Mouse (Mus musculus) liver, embryonic 11.5 days (tissue): ENCODE measurements around the gene Wipi1. TPM values are rescaled to one million over a fixed set of nuclear protein-coding genes. Genes with fewer than 3 reads are reported as not detected.
A peak's percentile ranks its signal among the peaks of the same experiment; 100 is the strongest.
"Not testable (repeated sequence)": the region's sequence is repeated elsewhere in the genome, so short reads cannot be mapped to it uniquely, and the experiment has no call there.

ENCODE experiments used
- ATAC-seq: fragments of 200-750 bp; cut with Nextera tagmentation; replicated peaks from 2 replicates; pipeline ENCODE4 v1.8.0; 2017; ENCODE audit warnings: moderate number of reproducible peaks, mild to moderate bottlenecking, moderate TSS enrichment, moderate library complexity; ENCODE audit not compliant: low FRiP score
- DNase-seq: peaks from one replicate; pipeline ENCODE4 v3.0.0-alpha.2; 2017; ENCODE audit warnings: low spot score
- H3K27ac ChIP-seq: fragments of 300-500 bp; sonication (generic); 2 replicates; pipeline ENCODE4 v1.5.1; 2014; ENCODE audit warnings: mild to moderate bottlenecking, low read depth, low read length, control low read depth
- H3K27me3 ChIP-seq: fragments of 300-500 bp; sonication (generic); replicated peaks from 2 replicates; pipeline ENCODE4 v1.6.1; 2014; ENCODE audit warnings: low read length, mixed read lengths; ENCODE audit not compliant: control insufficient read depth, insufficient read depth
- H3K36me3 ChIP-seq: fragments of 300-500 bp; sonication (generic); 2 replicates; pipeline ENCODE4 v1.6.1; 2014; ENCODE audit warnings: mild to moderate bottlenecking, low read length, moderate library complexity, mixed read lengths; ENCODE audit not compliant: control insufficient read depth, insufficient read depth
- H3K4me1 ChIP-seq: fragments of 300-500 bp; sonication (generic); replicated peaks from 2 replicates; pipeline ENCODE4 v1.6.1; 2014; ENCODE audit warnings: low read length, mixed read lengths; ENCODE audit not compliant: control insufficient read depth, insufficient read depth
- H3K4me2 ChIP-seq: fragments of 300-500 bp; sonication (generic); 2 replicates; pipeline ENCODE4 v1.6.1; 2014; ENCODE audit warnings: mild to moderate bottlenecking, control low read depth, moderate library complexity
- H3K4me3 ChIP-seq: fragments of 300-500 bp; sonication (generic); 2 replicates; pipeline ENCODE4 v1.5.1; 2014; ENCODE audit warnings: low read depth, low read length, control low read depth
- H3K9ac ChIP-seq: fragments of 300-500 bp; sonication (generic); 2 replicates; pipeline ENCODE4 v1.6.1; 2014; ENCODE audit warnings: low read depth, low read length, control low read depth
- H3K9me3 ChIP-seq: fragments of 300-500 bp; sonication (generic); 2 replicates; pipeline ENCODE4 v1.6.1; 2016; ENCODE audit warnings: low read length, inconsistent platforms, mixed read lengths; ENCODE audit not compliant: control insufficient read depth
- WGBS: fragments of 180-500 bp; shearing (Covaris S2); extraction: QIAGEN DNeasy Blood & Tissue Kit; methylation state at CpG from one replicate; pipeline ENCODE4 v1.1.7; 2014; 5-methylcytosine and 5-hydroxymethylcytosine counted together
- polyA plus RNA-seq: library from polyadenylated mRNA; unstranded; fragments of >200 nt; fragmentation: Nextera tagmentation; extraction: Ambion mirVana; gene quantifications from 2 replicates; pipeline ENCODE4 v1.2.1, GENCODE M21; 2014

The Wipi1 gene
- polyA plus RNA-seq, 1 experiment from 2014 or later = 21.8 TPM

GRCm38 (mm10) chr11:109627648-109628047 lies 15.9 kb upstream of the Wipi1 start:
- Histone ChIP-seq H3K9me3 (no peaks in the 10 kb centered on the region), H3K4me2 (no peak overlapping the region), H3K36me3 (no peaks in the 10 kb centered on the region), H3K4me3 (no peak overlapping the region), H3K9ac (no peak overlapping the region), H3K27ac (no peak overlapping the region), H3K27me3 (no peaks in the 10 kb centered on the region), H3K4me1 (peaks cover 5% of the 10 kb centered on the region; the same call in 1 of the 2 replicates)
- DNase-seq (no peak), ATAC-seq (no peak)
- 81% methylated on average over 4 of the region's 4 CpGs for WGBS

DNA sequence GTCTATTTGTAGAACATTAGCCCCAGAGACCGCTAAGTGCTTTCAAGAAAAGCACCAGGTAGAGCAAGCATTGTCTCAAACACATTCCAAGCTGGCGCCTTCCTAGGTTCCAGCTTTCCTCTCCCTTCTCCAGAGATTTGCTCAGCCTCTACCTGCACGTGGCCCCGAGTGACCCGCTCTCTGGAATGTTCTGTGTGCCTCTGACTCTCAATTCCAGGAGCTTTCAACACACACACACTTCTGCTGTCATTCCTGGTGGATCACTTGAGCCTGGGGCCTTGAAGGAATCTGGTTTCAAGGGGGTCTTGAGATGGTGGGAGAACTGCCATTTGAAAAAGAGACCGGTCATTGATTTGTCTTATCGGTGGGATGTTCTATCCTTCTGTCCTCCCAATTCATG lies 11.5 kb upstream of the Wipi1 start:
- no peak overlapping the region; the same call in 1 of the 2 replicates for H3K4me2 ChIP-seq
- DNase-seq (no peak), ATAC-seq (no peak)
- no peaks in the 10 kb centered on the region for H3K36me3 ChIP-seq
- H3K9ac ChIP-seq = no peak overlapping the region
- 86% methylated on average over 7 of the region's 7 CpGs for WGBS
- H3K4me3 ChIP-seq = no peak overlapping the region
- H3K27me3 ChIP-seq = no peaks in the 10 kb centered on the region
- H3K4me1 ChIP-seq = peaks cover 14% of the 10 kb centered on the region
- H3K9me3 ChIP-seq = no peaks in the 10 kb centered on the region
- H3K27ac ChIP-seq = no peak overlapping the region

- 13% methylated on average over 15 of the region's 15 CpGs for WGBS
Observed at GRCm38 (mm10) chr11:109622518-109623037, 10.8 kb upstream of the Wipi1 start.

GRCm38 (mm10) chr11:109621183-109621582 lies 9.4 kb upstream of the Wipi1 start:
- no peaks in the 10 kb centered on the region for H3K9me3 ChIP-seq
- ATAC-seq (0 out of 2 replicates have a peak, but pooled peaks have one; percentile 9), DNase-seq (no peak)
- no peaks in the 10 kb centered on the region for H3K36me3 ChIP-seq
- peaks cover 28% of the 10 kb centered on the region for H3K4me1 ChIP-seq
- H3K27ac ChIP-seq = no peak overlapping the region
- H3K27me3 ChIP-seq = no peaks in the 10 kb centered on the region
- H3K9ac ChIP-seq = no peak overlapping the region
- H3K4me3 ChIP-seq = no peak overlapping the region
- WGBS = 10% methylated on average over 2 of the region's 2 CpGs
- H3K4me2 ChIP-seq = peak overlapping the region; percentile 24; the same call in 1 of the 2 replicates

More at GRCm38 (mm10) chr11:109622518-109623037, 10.8 kb upstream of the Wipi1 start:
- H3K36me3 ChIP-seq = no peaks in the 10 kb centered on the region
- ATAC-seq (peak; percentile 42; the same call in 1 of the 2 replicates), DNase-seq (no peak)
- peaks cover 14% of the 10 kb centered on the region for H3K4me1 ChIP-seq
- H3K9ac ChIP-seq = peak overlapping the region; percentile 42
- H3K4me2 ChIP-seq = peak overlapping the region; percentile 59
- H3K9me3 ChIP-seq = no peaks in the 10 kb centered on the region
- H3K4me3 ChIP-seq = no peak overlapping the region; the same call in 1 of the 2 replicates
- no peaks in the 10 kb centered on the region for H3K27me3 ChIP-seq
- no peak overlapping the region for H3K27ac ChIP-seq

DNA sequence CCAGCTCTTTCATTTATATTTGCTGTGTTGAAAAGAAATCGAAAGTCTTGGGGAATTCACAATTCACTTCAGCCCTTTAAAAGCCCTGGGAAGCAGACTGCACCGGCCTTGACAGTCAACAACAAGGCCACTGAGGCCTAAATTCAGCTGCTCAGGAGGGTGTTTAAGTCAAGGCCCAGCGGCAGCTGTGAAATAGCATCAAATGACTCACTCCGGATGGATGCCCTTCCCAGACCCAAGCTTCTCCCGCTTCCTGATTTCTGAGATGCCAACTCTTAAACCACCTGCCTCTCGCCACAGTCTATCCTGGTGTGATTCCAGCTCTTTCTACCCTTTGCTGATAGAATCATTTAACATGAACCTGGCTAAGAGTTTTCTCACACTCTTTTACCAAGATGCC lies 8.6 kb upstream of the Wipi1 start:
- Histone ChIP-seq H3K27ac (no peak overlapping the region), H3K9me3 (no peaks in the 10 kb centered on the region), H3K36me3 (no peaks in the 10 kb centered on the region), H3K4me3 (no peak overlapping the region), H3K4me1 (peaks cover 32% of the 10 kb centered on the region), H3K4me2 (no peak overlapping the region), H3K27me3 (no peaks in the 10 kb centered on the region), H3K9ac (no peak overlapping the region)
- DNase-seq (no peak), ATAC-seq (no peak)
- WGBS = 75% methylated on average over 6 of the region's 6 CpGs

DNA sequence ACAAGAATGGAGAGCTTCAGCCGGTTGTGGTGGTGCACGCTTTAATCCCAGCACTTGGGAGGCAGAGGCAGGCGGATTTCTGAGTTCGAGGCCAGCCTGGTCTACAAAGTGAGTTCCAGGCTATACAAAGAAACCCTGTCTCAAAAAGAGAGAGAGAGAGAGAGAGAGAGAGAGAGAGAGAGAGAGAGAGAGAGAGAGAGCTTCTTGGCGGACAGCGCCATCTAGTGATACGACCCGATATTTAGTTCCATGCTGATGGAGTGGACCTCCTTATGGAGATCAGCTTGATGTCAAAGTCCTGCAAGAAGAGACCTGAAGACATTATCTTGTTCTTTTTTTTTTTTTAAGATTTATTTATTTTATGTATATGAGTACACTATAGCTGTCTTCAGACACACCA lies 7.3 kb upstream of the Wipi1 start:
- peaks cover 36% of the 10 kb centered on the region for H3K4me1 ChIP-seq
- H3K36me3 ChIP-seq, H3K9me3 ChIP-seq, H3K27ac ChIP-seq, H3K27me3 ChIP-seq, H3K4me2 ChIP-seq, DNase-seq, H3K4me3 ChIP-seq, H3K9ac ChIP-seq: not testable (repeated sequence)
- peak; percentile 22; the same call in 1 of the 2 replicates for ATAC-seq
- 27% methylated on average over 8 of the region's 8 CpGs for WGBS

DNA sequence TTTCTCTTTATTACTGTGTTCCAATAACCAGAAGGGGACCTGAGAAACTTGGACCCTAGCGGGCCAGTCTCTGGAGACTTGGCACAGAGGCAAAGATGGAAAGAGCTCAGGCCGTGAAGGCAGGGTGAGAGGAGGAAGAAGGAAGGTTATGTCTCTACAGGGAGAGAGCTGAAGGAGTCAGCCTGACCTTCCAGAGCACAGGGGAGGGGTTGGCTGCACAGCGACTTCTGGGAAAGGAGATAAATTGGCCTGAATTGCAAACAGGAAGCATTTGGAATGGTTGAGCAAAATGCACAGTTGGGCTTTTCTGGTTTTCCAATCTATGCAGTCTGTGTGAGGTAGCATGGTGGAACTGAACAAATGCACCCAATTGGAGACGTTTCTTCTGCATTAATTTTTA lies 5.0 kb upstream of the Wipi1 start:
- peak overlapping the region; percentile 51 for H3K4me2 ChIP-seq
- no peak overlapping the region; the same call in 1 of the 2 replicates for H3K4me3 ChIP-seq
- 44% methylated on average over 4 of the region's 4 CpGs for whole genome bisulfite sequencing
- peaks cover 44% of the 10 kb centered on the region for H3K4me1 ChIP-seq
- DNase-seq (no peak), ATAC-seq (0 out of 2 replicates have a peak, but pooled peaks have one; percentile 10)
- peak overlapping the region; percentile 85 for H3K27ac ChIP-seq
- H3K27me3 ChIP-seq = no peaks in the 10 kb centered on the region
- no peaks in the 10 kb centered on the region for H3K9me3 ChIP-seq
- H3K9ac ChIP-seq = peak overlapping the region; percentile 38
- H3K36me3 ChIP-seq = no peaks in the 10 kb centered on the region

GRCm38 (mm10) chr11:109616352-109616751 lies 4.6 kb upstream of the Wipi1 start:
- no peaks in the 10 kb centered on the region for H3K27me3 ChIP-seq
- peak overlapping the region; percentile 85 for H3K27ac ChIP-seq
- H3K4me2 ChIP-seq = peak overlapping the region; percentile 51
- peaks cover 44% of the 10 kb centered on the region for H3K4me1 ChIP-seq
- H3K36me3 ChIP-seq = no peaks in the 10 kb centered on the region
- DNase-seq (no peak), ATAC-seq (no peak)
- H3K9me3 ChIP-seq = no peaks in the 10 kb centered on the region
- H3K4me3 ChIP-seq = no peak overlapping the region; the same call in 1 of the 2 replicates
- H3K9ac ChIP-seq = peak overlapping the region; percentile 38
- 41% methylated on average over 4 of the region's 4 CpGs for WGBS

GRCm38 (mm10) chr11:109615286-109615685 lies 3.5 kb upstream of the Wipi1 start:
- 70% methylated on average over 9 of the region's 9 CpGs for WGBS
- H3K9ac ChIP-seq = peak overlapping the region; percentile 49; the same call in 1 of the 2 replicates
- H3K27me3 ChIP-seq = no peaks in the 10 kb centered on the region
- DNase-seq (no peak), ATAC-seq (no peak)
- no peaks in the 10 kb centered on the region for H3K9me3 ChIP-seq
- H3K36me3 ChIP-seq = no peaks in the 10 kb centered on the region
- peaks cover 43% of the 10 kb centered on the region for H3K4me1 ChIP-seq
- 0 out of 2 replicates have a peak overlapping the region, but pooled peaks have one; percentile 4 for H3K4me3 ChIP-seq
- peak overlapping the region; percentile 85 for H3K27ac ChIP-seq
- H3K4me2 ChIP-seq = peak overlapping the region; percentile 37
